Comparison of ENCODE assay signal across 20 mouse cellular contexts in the genomic region with DNA sequence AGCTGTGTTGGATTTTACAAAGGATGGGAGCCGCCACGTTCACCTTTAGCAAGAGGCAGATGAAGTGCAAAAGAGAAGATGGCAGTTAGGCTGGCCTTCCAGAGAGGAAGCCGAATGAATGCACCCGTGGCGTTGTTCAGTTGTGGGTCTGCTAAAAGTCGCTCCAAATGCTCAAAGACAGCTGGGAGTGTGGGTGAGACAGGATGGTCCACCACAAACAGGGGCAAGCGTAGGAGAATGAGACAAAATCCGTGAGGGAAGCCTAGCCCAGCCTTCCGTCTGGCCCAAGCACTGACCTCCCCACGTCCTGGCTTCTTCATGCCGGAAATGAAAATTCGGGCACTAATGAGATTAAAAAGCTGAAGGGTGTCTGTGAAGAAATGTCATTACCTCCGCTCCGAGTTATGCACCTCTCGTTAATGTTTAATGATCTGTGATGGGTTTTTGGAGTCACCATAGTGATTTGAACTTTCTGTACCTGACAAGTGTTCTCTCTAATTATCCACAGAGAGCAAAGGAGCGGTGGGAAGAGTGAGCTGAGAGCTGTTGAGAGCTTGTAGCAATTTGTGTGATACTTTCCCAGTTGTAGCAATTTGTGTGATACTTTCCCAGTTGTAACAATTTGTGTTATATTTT.
DNase-seq lines count a peak whose midpoint lies in the region; ATAC-seq and TF ChIP-seq lines count a peak whose summit lies in the region.
"Had no signal": no experiment of that assay in that cellular context is flagged by ENCODE, and none has a peak within 500 bp of the region (broad histone marks: within the 10 kb centered on the region; RNA-seq: fewer than 3 reads in every experiment).

No protein-coding gene starts in this region.

- TF ChIP-seq POLR2A in kidney, adult 2 months (IDR thresholded peaks at IDR 0.05; ENCODE audit: low read depth, low read length): no peak

- H3K4me1 ChIP-seq in kidney, adult 2 months (ENCODE audit: control insufficient read depth, insufficient read depth, low read length): peaks cover 4% of the 10 kb centered on the region; the same call in 1 of the 2 replicates
- no peaks in the 10 kb centered on the region for H3K4me1 ChIP-seq in forebrain, embryonic 13.5 days

- no peak for ATAC-seq in forebrain, embryonic 13.5 days
- ATAC-seq: forebrain, embryonic 16.5 days had no signal

- H3K9me3 ChIP-seq in forebrain, embryonic 13.5 days (replicated peaks): no peaks in the 10 kb centered on the region
- H3K9me3 ChIP-seq: embryonic facial prominence, embryonic 12.5 days; hindbrain, embryonic 10.5 days had no signal

- no peak overlapping the region for H3K4me2 ChIP-seq in forebrain, embryonic 13.5 days
- H3K4me2 ChIP-seq: embryonic facial prominence, embryonic 12.5 days; heart, embryonic 12.5 days; hindbrain, embryonic 14.5 days had no signal

- DNase-seq in kidney, adult 2 months: peak; percentile 58
- no peak for DNase-seq in kidney, postnatal 14 days
- DNase-seq in right cerebral cortex, adult 18-20 months: peak; percentile 31
- no peak for DNase-seq in right cerebral cortex, postnatal 4 days
- DNase-seq in hindlimb bud, embryonic 11.5 days (ENCODE audit: extremely low spot score, low read depth, low spot score): peak; percentile 57
- no peak for DNase-seq in yolk sac, embryonic 10.5 days (ENCODE audit: low spot score)
- DNase-seq: adrenal gland, adult 8-10 months; adrenal gland, postnatal 36 days; cerebellum, adult 11 months; cerebellum, adult 9-10 months; cerebellum, postnatal 25 days; gastrocnemius, postnatal 36 days; heart, adult 2 months had no signal

- no peak overlapping the region for H3K27ac ChIP-seq in kidney, adult 2 months (ENCODE audit: insufficient read depth, low read depth, low read length)
- no peak overlapping the region for H3K27ac ChIP-seq in forebrain, embryonic 13.5 days
- H3K27ac ChIP-seq: embryonic facial prominence, embryonic 12.5 days; heart, adult 2 months; hindbrain, embryonic 10.5 days; hindbrain, embryonic 14.5 days had no signal

- H3K4me3 ChIP-seq in kidney, adult 2 months (ENCODE audit: insufficient read depth, low read depth, low read length): no peak overlapping the region
- H3K4me3 ChIP-seq in forebrain, embryonic 13.5 days: no peak overlapping the region
- H3K4me3 ChIP-seq: embryonic facial prominence, embryonic 12.5 days; heart, adult 2 months; heart, embryonic 12.5 days; hindbrain, embryonic 10.5 days had no signal

- H3K36me3 ChIP-seq in kidney, adult 2 months (ENCODE audit: control insufficient read depth, insufficient read depth, low read length): no peaks in the 10 kb centered on the region
- no peaks in the 10 kb centered on the region for H3K36me3 ChIP-seq in forebrain, embryonic 13.5 days (ENCODE audit: poor library complexity, severe bottlenecking)
- H3K36me3 ChIP-seq: embryonic facial prominence, embryonic 12.5 days; heart, embryonic 12.5 days; hindbrain, embryonic 10.5 days had no signal

- no peak for TF ChIP-seq CTCF in kidney, adult 2 months (conservative IDR thresholded peaks at IDR 0.05; ENCODE audit: insufficient read depth, insufficient read length, low read depth, low read length)

- H3K9ac ChIP-seq in forebrain, embryonic 13.5 days: no peak overlapping the region
- H3K9ac ChIP-seq: embryonic facial prominence, embryonic 12.5 days; heart, embryonic 12.5 days; hindbrain, embryonic 14.5 days had no signal

- no peaks in the 10 kb centered on the region for H3K27me3 ChIP-seq in kidney, adult 2 months (replicated peaks; ENCODE audit: control insufficient read depth, insufficient read depth, low read length)
- H3K27me3 ChIP-seq in forebrain, embryonic 13.5 days: no peaks in the 10 kb centered on the region
- H3K27me3 ChIP-seq: CH12.LX; embryonic facial prominence, embryonic 12.5 days; heart, embryonic 12.5 days had no signal

- WGBS in kidney, adult 2 months: 45% methylated on average over 16 of the region's 16 CpGs
- WGBS in forebrain, embryonic 13.5 days: 56% methylated on average over 16 of the region's 16 CpGs

Comparison
In these comparisons a context has a peak if more than half of its experiments do, and no peak if none do; other contexts are left out.
1. DNase-seq: peak in kidney, adult 2 months (single experiment), right cerebral cortex, adult 18-20 months (single experiment) and hindlimb bud, embryonic 11.5 days (single experiment); none in kidney, postnatal 14 days (single experiment), right cerebral cortex, postnatal 4 days (single experiment) and yolk sac, embryonic 10.5 days (single experiment).